In genomic region chr5:53454706-53455105, GRCm38 (mm10) we compare ENCODE assay signal across 17 mouse cellular contexts. TPM values are rescaled to one million over a fixed set of nuclear protein-coding genes. Genes with fewer than 3 reads are reported as not detected.
DNase-seq lines count a peak whose midpoint lies in the region; ATAC-seq and TF ChIP-seq lines count a peak whose summit lies in the region.
"Had no signal": no experiment of that assay in that cellular context is flagged by ENCODE, and none has a peak within 500 bp of the region (broad histone marks: within the 10 kb centered on the region; RNA-seq: fewer than 3 reads in every experiment).

No protein-coding gene starts in this region.

- no peak for ATAC-seq in heart, embryonic 12.5 days (ENCODE audit: insufficient number of reproducible peaks, low FRiP score)
- ATAC-seq in megakaryocyte, adult 5-6 weeks (ENCODE audit: poor library complexity, severe bottlenecking): peak; percentile 50
- ATAC-seq: forebrain, postnatal 0 days; midbrain, embryonic 15.5 days had no signal

- H3K4me1 ChIP-seq in heart, adult 2 months (ENCODE audit: control insufficient read depth, insufficient read depth, low read length): peaks cover 7% of the 10 kb centered on the region
- H3K4me1 ChIP-seq in heart, embryonic 12.5 days (replicated peaks): peaks cover 6% of the 10 kb centered on the region; the same call in 1 of the 2 replicates
- H3K4me1 ChIP-seq in embryonic fibroblast, embryonic 13.5 days (ENCODE audit: control insufficient read depth, insufficient read depth, low read length): peaks cover 7% of the 10 kb centered on the region; the same call in 1 of the 2 replicates
- H3K4me1 ChIP-seq: hindbrain, embryonic 13.5 days; midbrain, embryonic 15.5 days; neural tube, embryonic 13.5 days had no signal

- TF ChIP-seq CTCF in heart, adult 2 months (IDR thresholded peaks at IDR 0.05): no peak
- no peak for TF ChIP-seq CTCF in embryonic fibroblast, embryonic 13.5 days (IDR thresholded peaks at IDR 0.05; ENCODE audit: borderline replicate concordance, insufficient read depth, low read length)

- H3K79me2 ChIP-seq in heart, adult 2 months (replicated peaks; ENCODE audit: control insufficient read depth, insufficient read depth, low read length): no peaks in the 10 kb centered on the region

- WGBS in heart, adult 2 months: 38% methylated on average over 9 of the region's 9 CpGs
- WGBS in heart, embryonic 12.5 days: 77% methylated on average over 9 of the region's 9 CpGs

- TF ChIP-seq POLR2A in heart, adult 2 months (IDR thresholded peaks at IDR 0.05; ENCODE audit: insufficient read depth, low read depth, low read length): no peak
- TF ChIP-seq POLR2A in embryonic fibroblast, embryonic 13.5 days (IDR thresholded peaks at IDR 0.05; ENCODE audit: low read depth, low read length): no peak

- peak; percentile 37 to 66 for DNase-seq in heart, adult 2 months
- peak; percentile 52 for DNase-seq in NIH3T3 (ENCODE audit: low read depth)
- DNase-seq in cerebellum, adult 11-12 months: no peak
- no peak for DNase-seq in cerebellum, adult 18-20 months
- DNase-seq: adrenal gland, postnatal 14 days; cerebellum, adult 11 months; forebrain, postnatal 0 days; kidney, adult 8-10 months; spleen, adult 18-20 months; thymus, postnatal 4 days had no signal

- H3K4me3 ChIP-seq in heart, adult 2 months: no peak overlapping the region
- no peak overlapping the region for H3K4me3 ChIP-seq in heart, embryonic 12.5 days
- no peak overlapping the region for H3K4me3 ChIP-seq in embryonic fibroblast, embryonic 13.5 days (ENCODE audit: insufficient read depth, low read length)
- H3K4me3 ChIP-seq: erythroblast, embryonic 14.5 days; hindbrain, embryonic 13.5 days; midbrain, embryonic 15.5 days; neural tube, embryonic 13.5 days had no signal

- peak overlapping the region; percentile 17; the same call in 1 of the 2 replicates for H3K27ac ChIP-seq in heart, adult 2 months
- no peak overlapping the region for H3K27ac ChIP-seq in heart, embryonic 12.5 days (ENCODE audit: poor library complexity, severe bottlenecking)
- 0 out of 2 replicates have a peak overlapping the region, but pooled peaks have one; percentile 14 for H3K27ac ChIP-seq in embryonic fibroblast, embryonic 13.5 days (ENCODE audit: insufficient read depth, low read length)
- H3K27ac ChIP-seq: hindbrain, embryonic 13.5 days; midbrain, embryonic 15.5 days; neural tube, embryonic 13.5 days had no signal

- H3K4me2 ChIP-seq in heart, embryonic 12.5 days: no peak overlapping the region
- H3K4me2 ChIP-seq: hindbrain, embryonic 13.5 days; midbrain, embryonic 15.5 days; neural tube, embryonic 13.5 days had no signal

- H3K9me3 ChIP-seq in heart, embryonic 12.5 days (replicated peaks): no peaks in the 10 kb centered on the region
- H3K9me3 ChIP-seq: hindbrain, embryonic 13.5 days; midbrain, embryonic 15.5 days; neural tube, embryonic 13.5 days had no signal

- H3K9ac ChIP-seq in heart, adult 2 months (ENCODE audit: low read depth, low read length): no peak overlapping the region
- H3K9ac ChIP-seq in heart, embryonic 12.5 days: no peak overlapping the region
- H3K9ac ChIP-seq: forebrain, postnatal 0 days; hindbrain, embryonic 13.5 days; midbrain, embryonic 15.5 days; neural tube, embryonic 13.5 days had no signal

- intact Hi-C loops in heart, adult 2 months (cut with DNase I): no loop called here

- 0 out of 2 replicates have a peak, but pooled peaks have one; percentile 26 for TF ChIP-seq EP300 in heart, adult 2 months (IDR thresholded peaks at IDR 0.05; ENCODE audit: insufficient read depth, low read depth, low read length)

- no peaks in the 10 kb centered on the region for H3K27me3 ChIP-seq in heart, adult 2 months (ENCODE audit: control insufficient read depth, insufficient read depth, low read length)
- H3K27me3 ChIP-seq in heart, embryonic 12.5 days (replicated peaks): no peaks in the 10 kb centered on the region
- H3K27me3 ChIP-seq: hindbrain, embryonic 13.5 days; midbrain, embryonic 15.5 days; neural tube, embryonic 13.5 days had no signal

- no peaks in the 10 kb centered on the region for H3K36me3 ChIP-seq in heart, adult 2 months (ENCODE audit: control insufficient read depth, insufficient read depth, low read length)
- no peaks in the 10 kb centered on the region for H3K36me3 ChIP-seq in heart, embryonic 12.5 days
- H3K36me3 ChIP-seq: hindbrain, embryonic 13.5 days; midbrain, embryonic 15.5 days; neural tube, embryonic 13.5 days had no signal

RNA-seq across cellular contexts. Expression of gene Rbpj, which starts 11.2 kb away (rescaled TPM):
- total RNA-seq in heart, adult 2 months (2021): 10 to 100 TPM; 22.1 to 29.6 TPM
- polyA plus RNA-seq in heart, adult 2 months (2012; rRNA removed): 13.5 and 18.1 TPM in 2 replicates
- polyA plus RNA-seq in heart, embryonic 12.5 days (2016; fragmentation: Nextera tagmentation; extraction: Ambion mirVana): 26.2 and 27.0 TPM in 2 replicates
- 98.7 and 110 TPM in 2 replicates for polyA plus RNA-seq in embryonic fibroblast, embryonic 13.5 days (2011; ENCODE audit: insufficient read length, low read depth, missing spikeins)
- 92.4 and 93.2 TPM in 2 replicates for total RNA-seq in megakaryocyte, adult 5-6 weeks (2015)
- 50.8 and 64.1 TPM in 2 replicates for total RNA-seq in megakaryocyte, adult 5-6 weeks (2017)

Comparison
In these comparisons a context has a peak if more than half of its experiments do, and no peak if none do; other contexts are left out.
1. DNase-seq: peak in heart, adult 2 months (2 of 2) and NIH3T3 (single experiment); none in cerebellum, adult 11-12 months (single experiment) and cerebellum, adult 18-20 months (0 of 2).